In genomic region chr7:84055961-84056629, GRCm38 (mm10) we compare ENCODE assay signal across 11 mouse cellular contexts. TPM values are rescaled to one million over a fixed set of nuclear protein-coding genes. Genes with fewer than 3 reads are reported as not detected.
A peak's percentile ranks its signal among the peaks of the same experiment; 100 is the strongest.
DNase-seq lines count a peak whose midpoint lies in the region; ATAC-seq lines count a peak whose summit lies in the region.
"Had no signal": no experiment of that assay in that cellular context is flagged by ENCODE, and none has a peak within 500 bp of the region (broad histone marks: within the 10 kb centered on the region; RNA-seq: fewer than 3 reads in every experiment).

No protein-coding gene starts in this region.

- 76% methylated on average over 7 of the region's 7 CpGs for WGBS in hindbrain, embryonic 16.5 days
- WGBS in hindbrain, embryonic 11.5 days = 85% methylated on average over 7 of the region's 7 CpGs
- WGBS in intestine, embryonic 15.5 days = 58% methylated on average over 7 of the region's 7 CpGs
- whole genome bisulfite sequencing in limb, embryonic 15.5 days = 28% methylated on average over 7 of the region's 7 CpGs

- no peak overlapping the region for H3K27ac ChIP-seq in hindbrain, embryonic 16.5 days (ENCODE audit: low read depth, low read length)
- no peak overlapping the region for H3K27ac ChIP-seq in hindbrain, embryonic 11.5 days (ENCODE audit: low read depth, low read length)
- no peak overlapping the region for H3K27ac ChIP-seq in intestine, embryonic 15.5 days
- H3K27ac ChIP-seq in limb, embryonic 15.5 days = peak overlapping the region; percentile 51
- H3K27ac ChIP-seq: hindbrain, embryonic 10.5 days; liver, embryonic 13.5 days had no signal

- no peaks in the 10 kb centered on the region for H3K36me3 ChIP-seq in hindbrain, embryonic 16.5 days (ENCODE audit: control insufficient read depth, insufficient read depth, low read length)
- no peaks in the 10 kb centered on the region for H3K36me3 ChIP-seq in hindbrain, embryonic 11.5 days (ENCODE audit: control insufficient read depth, insufficient read depth, low read length)
- H3K36me3 ChIP-seq in intestine, embryonic 15.5 days = no peaks in the 10 kb centered on the region
- no peaks in the 10 kb centered on the region for H3K36me3 ChIP-seq in limb, embryonic 15.5 days
- H3K36me3 ChIP-seq: hindbrain, embryonic 10.5 days; liver, embryonic 13.5 days had no signal

- no peaks in the 10 kb centered on the region for H3K4me1 ChIP-seq in hindbrain, embryonic 16.5 days (ENCODE audit: control insufficient read depth, insufficient read depth, low read depth, low read length)
- H3K4me1 ChIP-seq in hindbrain, embryonic 11.5 days (replicated peaks; ENCODE audit: control insufficient read depth, insufficient read depth, low read length) = no peaks in the 10 kb centered on the region
- peaks cover 9% of the 10 kb centered on the region; the same call in 1 of the 2 replicates for H3K4me1 ChIP-seq in intestine, embryonic 15.5 days (replicated peaks)
- peaks cover 14% of the 10 kb centered on the region for H3K4me1 ChIP-seq in limb, embryonic 15.5 days
- H3K4me1 ChIP-seq: hindbrain, embryonic 10.5 days; liver, embryonic 13.5 days had no signal

- no peak overlapping the region for H3K4me3 ChIP-seq in hindbrain, embryonic 16.5 days (ENCODE audit: low read length)
- no peak overlapping the region for H3K4me3 ChIP-seq in hindbrain, embryonic 11.5 days (ENCODE audit: low read depth, low read length)
- no peak overlapping the region for H3K4me3 ChIP-seq in intestine, embryonic 15.5 days (replicated peaks)
- H3K4me3 ChIP-seq in limb, embryonic 15.5 days = no peak overlapping the region
- H3K4me3 ChIP-seq: hindbrain, embryonic 10.5 days; liver, embryonic 13.5 days had no signal

- H3K27me3 ChIP-seq in hindbrain, embryonic 16.5 days (replicated peaks; ENCODE audit: control insufficient read depth, insufficient read depth, low read length) = no peaks in the 10 kb centered on the region
- no peaks in the 10 kb centered on the region for H3K27me3 ChIP-seq in hindbrain, embryonic 11.5 days (ENCODE audit: control insufficient read depth, insufficient read depth, low read length)
- H3K27me3 ChIP-seq in intestine, embryonic 15.5 days (replicated peaks) = no peaks in the 10 kb centered on the region
- no peaks in the 10 kb centered on the region for H3K27me3 ChIP-seq in limb, embryonic 15.5 days
- H3K27me3 ChIP-seq: liver, embryonic 13.5 days had no signal

- DNase-seq in hindbrain, embryonic 11.5 days (ENCODE audit: low spot score) = no peak
- DNase-seq in kidney, adult 8-10 months = peak; percentile 77 to 82
- no peak for DNase-seq in right cerebral cortex, postnatal 4 days
- DNase-seq in heart, postnatal 10 days = no peak
- DNase-seq: liver, embryonic 13.5 days; right cerebral cortex, adult 18-20 months; thymus, adult 18-20 months had no signal

- no peak overlapping the region for H3K4me2 ChIP-seq in hindbrain, embryonic 16.5 days (ENCODE audit: low read length)
- no peak overlapping the region for H3K4me2 ChIP-seq in hindbrain, embryonic 11.5 days (replicated peaks; ENCODE audit: low read depth, low read length)
- H3K4me2 ChIP-seq in intestine, embryonic 15.5 days (replicated peaks) = no peak overlapping the region
- H3K4me2 ChIP-seq in limb, embryonic 15.5 days = 0 out of 2 replicates have a peak overlapping the region, but pooled peaks have one; percentile 1
- H3K4me2 ChIP-seq: liver, embryonic 13.5 days had no signal

- 0 out of 2 replicates have a peak, but pooled peaks have one; percentile 52 for ATAC-seq in hindbrain, embryonic 16.5 days
- no peak for ATAC-seq in hindbrain, embryonic 11.5 days (ENCODE audit: low FRiP score)
- ATAC-seq in intestine, embryonic 15.5 days = peak; percentile 98
- ATAC-seq in limb, embryonic 15.5 days (ENCODE audit: insufficient number of reproducible peaks, low FRiP score, low TSS enrichment, low read depth) = peak; percentile 72; the same call in 1 of the 2 replicates

- no peak overlapping the region for H3K9ac ChIP-seq in hindbrain, embryonic 16.5 days (ENCODE audit: low read depth, low read length)
- H3K9ac ChIP-seq in hindbrain, embryonic 11.5 days (ENCODE audit: low read depth, low read length) = no peak overlapping the region
- H3K9ac ChIP-seq in intestine, embryonic 15.5 days = no peak overlapping the region
- H3K9ac ChIP-seq in limb, embryonic 15.5 days = no peak overlapping the region
- H3K9ac ChIP-seq: liver, embryonic 13.5 days had no signal

- no peaks in the 10 kb centered on the region for H3K9me3 ChIP-seq in hindbrain, embryonic 16.5 days (ENCODE audit: control insufficient read depth, low read length)
- no peaks in the 10 kb centered on the region for H3K9me3 ChIP-seq in hindbrain, embryonic 11.5 days (ENCODE audit: control insufficient read depth, low read length)
- H3K9me3 ChIP-seq in intestine, embryonic 15.5 days = no peaks in the 10 kb centered on the region
- no peaks in the 10 kb centered on the region for H3K9me3 ChIP-seq in limb, embryonic 15.5 days
- H3K9me3 ChIP-seq: hindbrain, embryonic 10.5 days; liver, embryonic 13.5 days had no signal

- intact Hi-C loops in heart, postnatal 10 days (cut with DNase I) = no loop called here

RNA-seq across cellular contexts. Expression of gene Cemip, which starts 30.2 kb away (rescaled TPM):
- polyA plus RNA-seq in hindbrain, embryonic 16.5 days (2015; fragmentation: Nextera tagmentation; extraction: Ambion mirVana) = 0.81 and 0.97 TPM in 2 replicates
- 0.21 and 0.31 TPM in 2 replicates for polyA plus RNA-seq in hindbrain, embryonic 11.5 days (2014; fragmentation: Nextera tagmentation; extraction: Ambion mirVana)
- polyA plus RNA-seq in intestine, embryonic 15.5 days (2015; fragmentation: Nextera tagmentation; extraction: Ambion mirVana) = 0.44 and 0.49 TPM in 2 replicates
- 0.31 and 0.45 TPM in 2 replicates for polyA plus RNA-seq in limb, embryonic 15.5 days (2015; fragmentation: Nextera tagmentation; extraction: Ambion mirVana)
- 1 to 10 TPM; 1.5 TPM for total RNA-seq in heart, postnatal 10 days (2021)

Comparison
In these comparisons a context has a peak if more than half of its experiments do, and no peak if none do; other contexts are left out.
1. DNase-seq: peak in kidney, adult 8-10 months (2 of 2); none in hindbrain, embryonic 11.5 days (single experiment), right cerebral cortex, postnatal 4 days (single experiment) and heart, postnatal 10 days (0 of 2).